Mouse (Mus musculus) testis, adult 2 months (tissue): ENCODE measurements around the gene Slc35g2. TPM values are rescaled to one million over a fixed set of nuclear protein-coding genes. Genes with fewer than 3 reads are reported as not detected.

Experiments
- H3K27ac ChIP-seq: fragments of 200-500 bp; 2 replicates; pipeline ENCODE4 v1.5.1; 2012; ENCODE audit warnings: low read depth, low read length; ENCODE audit not compliant: control insufficient read depth, insufficient read depth
- H3K27me3 ChIP-seq: fragments of 200-500 bp; 2 replicates; pipeline ENCODE4 v1.6.1; 2012; ENCODE audit warnings: mild to moderate bottlenecking, low read length, moderate library complexity; ENCODE audit not compliant: control insufficient read depth, insufficient read depth
- H3K36me3 ChIP-seq: fragments of 200-500 bp; 2 replicates; pipeline ENCODE4 v1.6.1; 2012; ENCODE audit warnings: mild to moderate bottlenecking, low read length; ENCODE audit not compliant: control insufficient read depth, insufficient read depth
- H3K4me1 ChIP-seq: fragments of 200-500 bp; 2 replicates; pipeline ENCODE4 v1.6.1; 2012; ENCODE audit warnings: low read length; ENCODE audit not compliant: control insufficient read depth, insufficient read depth
- H3K4me3 ChIP-seq: fragments of 200-500 bp; 2 replicates; pipeline ENCODE4 v1.5.1; 2012; ENCODE audit warnings: low read depth, mild to moderate bottlenecking, low read length, moderate library complexity, mixed read lengths; ENCODE audit not compliant: control insufficient read depth
- CTCF ChIP-seq: fragments of 200-500 bp; IDR thresholded peaks from 2 replicates; pipeline ENCODE4 v1.5.1; 2012; ENCODE audit warnings: low read depth, mild to moderate bottlenecking, inconsistent platforms, low read length, moderate library complexity; ENCODE audit not compliant: control insufficient read depth, insufficient read depth, insufficient replicate concordance
- POLR2A ChIP-seq: fragments of 200-500 bp; IDR thresholded peaks from 2 replicates; pipeline ENCODE4 v1.6.1; 2012; ENCODE audit warnings: low read depth, mild to moderate bottlenecking, inconsistent platforms, low read length, moderate library complexity; ENCODE audit not compliant: control insufficient read depth
- polyA plus RNA-seq: library from polyadenylated mRNA; depleted of rRNA; stranded (reverse); fragments of >200 nt; gene quantifications from 2 replicates; pipeline ENCODE4 v1.2.3, GENCODE M21; 2012

Slc35g2 gene
- polyA plus RNA-seq, 1 experiment, result 1.1 TPM

- TF ChIP-seq POLR2A, result no peak
- no peak for TF ChIP-seq CTCF
- no peak overlapping the region for H3K4me3 ChIP-seq
- H3K4me1 ChIP-seq, result peaks cover 2% of the 10 kb centered on the region; the same call in 1 of the 2 replicates
- no peaks in the 10 kb centered on the region for H3K27me3 ChIP-seq
- H3K36me3 ChIP-seq, result no peaks in the 10 kb centered on the region
- H3K27ac ChIP-seq, result no peak overlapping the region
These were observed 29.0 kb upstream of the Slc35g2 start for GRCm38 (mm10) chr9:100599761-100600328.

GRCm38 (mm10) chr9:100597546-100597945 is 26.7 kb upstream of the Slc35g2 start, which contains the start of gene Stag1:
Gene Stag1 (plus strand): TSS chr9:100597798.
- Histone ChIP-seq H3K36me3 (no peaks in the 10 kb centered on the region), H3K27me3 (no peaks in the 10 kb centered on the region), H3K4me3 (peak within 1 kb of the TSS; percentile 47), H3K4me1 (peaks cover 2% of the 10 kb centered on the region; the same call in 1 of the 2 replicates), H3K27ac (no peak within 1 kb of the TSS)
- TF ChIP-seq CTCF (no peak), POLR2A (no peak)

GRCm38 (mm10) chr9:100596317-100596716 is 25.4 kb upstream of the Slc35g2 start:
- H3K4me1 ChIP-seq, result peaks cover 2% of the 10 kb centered on the region; the same call in 1 of the 2 replicates
- TF ChIP-seq POLR2A, result no peak
- TF ChIP-seq CTCF, result no peak
- no peaks in the 10 kb centered on the region for H3K36me3 ChIP-seq
- no peak overlapping the region for H3K27ac ChIP-seq
- no peaks in the 10 kb centered on the region for H3K27me3 ChIP-seq
- H3K4me3 ChIP-seq, result no peak overlapping the region

GRCm38 (mm10) chr9:100590462-100590861 is 19.6 kb upstream of the Slc35g2 start:
- Histone ChIP-seq H3K27me3 (no peaks in the 10 kb centered on the region), H3K4me1 (no peaks in the 10 kb centered on the region), H3K36me3 (no peaks in the 10 kb centered on the region), H3K27ac (no peak overlapping the region), H3K4me3 (no peak overlapping the region)
- TF ChIP-seq CTCF, result no peak
- no peak for TF ChIP-seq POLR2A

- H3K36me3 ChIP-seq, result no peaks in the 10 kb centered on the region
- H3K27me3 ChIP-seq, result no peaks in the 10 kb centered on the region
- peaks cover 7% of the 10 kb centered on the region for H3K4me1 ChIP-seq
- H3K4me3 ChIP-seq, result no peak overlapping the region
- TF ChIP-seq POLR2A (no peak), CTCF (no peak)
- no peak overlapping the region for H3K27ac ChIP-seq
These were observed 13.1 kb upstream of the Slc35g2 start for GRCm38 (mm10) chr9:100584031-100584430.

- Histone ChIP-seq H3K36me3 (no peaks in the 10 kb centered on the region), H3K27ac (no peak overlapping the region), H3K4me3 (peak overlapping the region; percentile 6; the same call in 1 of the 2 replicates), H3K4me1 (peaks cover 7% of the 10 kb centered on the region), H3K27me3 (no peaks in the 10 kb centered on the region)
- TF ChIP-seq POLR2A (no peak), CTCF (no peak)
These were observed 12.1 kb upstream of the Slc35g2 start for GRCm38 (mm10) chr9:100582883-100583575.

- Histone ChIP-seq H3K4me3 (peak overlapping the region; percentile 76; the same call in 1 of the 2 replicates), H3K36me3 (no peaks in the 10 kb centered on the region), H3K4me1 (peaks cover 7% of the 10 kb centered on the region), H3K27me3 (no peaks in the 10 kb centered on the region), H3K27ac (no peak overlapping the region)
- TF ChIP-seq POLR2A (no peak), CTCF (no peak)
These were observed 10.9 kb upstream of the Slc35g2 start for GRCm38 (mm10) chr9:100581543-100582492.
